Mouse (Mus musculus) cerebellum, postnatal 25 days (tissue): ENCODE data around the gene Gm6377.

Experiments used
- DNase-seq, 2 experiments: peaks; one replicate each; pipeline ENCODE4 v3.0.0; 2021; ENCODE audit warnings: mixed read lengths in 2 of 2

Gene Gm6377

GRCm38 (mm10) chrX:109196468-109196867 lies at the start of gene Gm6377:
Gm6377 (plus strand) TSS chrX:109196756.
- no peak for DNase-seq

- DNase-seq, result no peak
Observed at GRCm38 (mm10) chrX:109147108-109147507, 49.4 kb upstream of the Gm6377 start.

- no peak for DNase-seq
Observed at GRCm38 (mm10) chrX:109151228-109151627, 45.3 kb upstream of the Gm6377 start.

- DNase-seq, result no peak
Observed at GRCm38 (mm10) chrX:109160326-109160725, 36.2 kb upstream of the Gm6377 start.

- DNase-seq, result no peak
Observed at GRCm38 (mm10) chrX:109160901-109161300, 35.7 kb upstream of the Gm6377 start.

GRCm38 (mm10) chrX:109175038-109175437 lies 21.5 kb upstream of the Gm6377 start:
- no peak for DNase-seq

GRCm38 (mm10) chrX:109175470-109175869 lies 21.1 kb upstream of the Gm6377 start:
- no peak for DNase-seq

- no peak for DNase-seq
Observed at GRCm38 (mm10) chrX:109184706-109185478, 11.7 kb upstream of the Gm6377 start.

GRCm38 (mm10) chrX:109189607-109190006 lies 6.9 kb upstream of the Gm6377 start:
- no peak for DNase-seq

GRCm38 (mm10) chrX:109190969-109191368 lies 5.6 kb upstream of the Gm6377 start:
- DNase-seq, result no peak

- DNase-seq, result no peak
Observed at GRCm38 (mm10) chrX:109191436-109191835, 5.1 kb upstream of the Gm6377 start.

GRCm38 (mm10) chrX:109207843-109208242 lies 11.3 kb downstream of the Gm6377 start:
- no peak for DNase-seq

- no peak for DNase-seq
Observed at GRCm38 (mm10) chrX:109228720-109229119, 32.2 kb downstream of the Gm6377 start.

GRCm38 (mm10) chrX:109235383-109236036 lies 39.0 kb downstream of the Gm6377 start:
- no peak for DNase-seq

GRCm38 (mm10) chrX:109238163-109238562 lies 41.6 kb downstream of the Gm6377 start:
- no peak for DNase-seq
